Mouse (Mus musculus): ENCODE measurements around the gene Serpina3b. TPM values are rescaled to one million over a fixed set of nuclear protein-coding genes. Genes with fewer than 3 reads are reported as not detected.

Gene Serpina3b
- polyA plus RNA-seq, 1 experiment from 2014 or later = not detected

DNA sequence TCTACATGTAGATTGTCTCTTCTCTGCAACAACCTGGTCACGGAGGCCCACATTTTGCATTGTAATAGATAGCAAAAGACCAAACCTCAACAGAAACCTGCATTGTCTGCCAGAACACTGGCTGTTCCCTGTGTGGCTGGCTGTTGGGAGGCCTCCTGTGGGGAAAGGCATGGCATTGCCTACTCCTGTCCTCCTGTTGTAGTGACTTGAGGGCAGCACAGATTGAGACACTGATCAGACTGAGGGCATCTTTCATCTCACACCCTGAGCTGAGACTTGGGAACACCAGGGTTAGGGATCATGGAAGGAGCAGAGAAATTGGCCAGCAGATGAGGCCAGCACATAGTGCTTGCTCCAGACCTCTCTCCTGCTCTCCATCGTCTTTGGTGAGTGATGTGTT is 10.4 kb downstream of the Serpina3b start:
- H3K27ac ChIP-seq = no peak overlapping the region
- ATAC-seq = no peak
- no peaks in the 10 kb centered on the region for H3K36me3 ChIP-seq
- H3K9ac ChIP-seq (replicated peaks) = no peak overlapping the region
- 80% methylated on average over 2 of the region's 2 CpGs for WGBS
- no peak overlapping the region for H3K4me2 ChIP-seq (replicated peaks)
- H3K27me3 ChIP-seq = no peaks in the 10 kb centered on the region
- H3K4me1 ChIP-seq (replicated peaks) = no peaks in the 10 kb centered on the region
- H3K4me3 ChIP-seq (replicated peaks) = no peak overlapping the region
- no peaks in the 10 kb centered on the region for H3K9me3 ChIP-seq

DNA sequence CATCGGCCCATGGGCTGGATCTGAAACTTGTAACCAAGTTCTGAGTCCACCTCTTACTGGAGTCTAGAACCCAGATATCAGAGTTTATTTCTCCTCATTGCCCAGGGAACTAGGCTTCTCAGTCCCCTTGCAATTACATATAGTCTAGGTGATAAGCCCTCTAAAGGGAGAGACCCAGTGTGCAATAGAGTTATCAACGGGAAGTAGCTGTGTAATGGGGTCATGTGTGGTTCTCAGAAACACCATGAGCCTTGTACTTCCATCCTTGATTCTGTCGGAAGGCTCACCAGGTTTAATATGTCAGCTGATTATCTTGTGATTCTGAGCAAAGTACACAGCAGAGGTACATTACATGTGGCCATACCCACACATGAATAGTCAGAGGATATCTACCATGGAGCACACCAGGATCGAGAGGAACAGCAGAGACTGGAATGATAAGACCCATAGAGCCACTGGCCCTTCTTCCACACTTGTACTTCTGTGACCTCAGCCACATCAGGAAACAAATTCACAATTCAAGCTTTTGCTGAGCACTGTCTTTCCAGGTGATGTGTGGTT is 12.8 kb downstream of the Serpina3b start:
- H3K27me3 ChIP-seq = no peaks in the 10 kb centered on the region
- H3K4me2 ChIP-seq (replicated peaks) = no peak overlapping the region
- H3K4me1 ChIP-seq (replicated peaks) = no peaks in the 10 kb centered on the region
- H3K9me3 ChIP-seq = no peaks in the 10 kb centered on the region
- no peak overlapping the region for H3K27ac ChIP-seq
- H3K4me3 ChIP-seq (replicated peaks) = no peak overlapping the region
- no peak for ATAC-seq
- no peaks in the 10 kb centered on the region for H3K36me3 ChIP-seq
- WGBS = 90% methylated on average over 4 of the region's 4 CpGs
- no peak overlapping the region for H3K9ac ChIP-seq (replicated peaks)

DNA sequence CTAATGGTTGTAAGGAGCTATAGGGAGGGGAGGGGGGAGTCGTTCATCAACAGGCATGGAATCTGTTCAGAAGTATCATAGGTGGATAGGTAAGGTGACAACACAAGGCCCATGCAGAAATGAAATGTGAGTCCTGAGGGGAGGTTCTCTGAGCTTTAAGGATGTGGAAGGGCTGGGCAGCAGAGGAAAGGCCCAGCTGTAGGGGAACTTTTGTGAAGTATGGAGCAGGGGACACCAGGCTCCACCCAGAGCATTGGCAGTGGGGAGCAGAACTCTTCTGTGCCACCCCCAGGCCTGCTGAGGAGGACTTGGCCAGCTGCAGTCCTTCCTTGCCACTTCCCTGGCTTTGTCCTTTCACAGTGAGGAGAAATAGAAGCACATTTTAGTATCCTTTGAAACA is 13.7 kb downstream of the Serpina3b start:
- Histone ChIP-seq H3K27me3 (no peaks in the 10 kb centered on the region), H3K4me3 (replicated peaks) (no peak overlapping the region), H3K27ac (no peak overlapping the region), H3K36me3 (no peaks in the 10 kb centered on the region), H3K9me3 (no peaks in the 10 kb centered on the region), H3K4me1 (replicated peaks) (no peaks in the 10 kb centered on the region), H3K4me2 (replicated peaks) (no peak overlapping the region), H3K9ac (replicated peaks) (no peak overlapping the region)
- 85% methylated on average over 1 of the region's 1 CpGs for WGBS
- no peak for ATAC-seq

DNA sequence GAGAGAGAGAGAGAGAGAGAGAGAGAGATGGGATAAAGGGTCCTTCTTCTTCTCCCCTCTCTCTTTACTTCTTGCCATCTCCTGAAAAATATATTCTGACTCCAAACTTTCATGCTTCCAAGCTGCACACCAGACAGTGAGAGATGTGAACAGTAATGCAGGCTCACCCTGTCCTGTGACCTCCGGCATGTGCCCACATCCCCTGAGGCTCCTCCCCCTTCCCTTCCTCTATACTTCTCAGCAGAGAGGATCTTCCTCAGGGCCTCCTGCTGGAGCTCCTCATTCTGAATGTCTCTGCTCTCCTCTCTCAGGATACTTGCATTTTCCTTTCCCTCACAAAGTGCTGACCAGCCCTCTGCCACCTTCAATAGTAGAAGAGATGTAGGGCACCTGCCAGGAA is 14.6 kb downstream of the Serpina3b start:
- no peak overlapping the region for H3K4me3 ChIP-seq (replicated peaks)
- H3K27ac ChIP-seq = no peak overlapping the region
- no peaks in the 10 kb centered on the region for H3K36me3 ChIP-seq
- 81% methylated on average over 1 of the region's 1 CpGs for WGBS
- H3K9ac ChIP-seq (replicated peaks) = no peak overlapping the region
- H3K27me3 ChIP-seq = no peaks in the 10 kb centered on the region
- ATAC-seq = no peak
- H3K4me2 ChIP-seq (replicated peaks) = no peak overlapping the region
- no peaks in the 10 kb centered on the region for H3K9me3 ChIP-seq
- no peaks in the 10 kb centered on the region for H3K4me1 ChIP-seq (replicated peaks)

DNA sequence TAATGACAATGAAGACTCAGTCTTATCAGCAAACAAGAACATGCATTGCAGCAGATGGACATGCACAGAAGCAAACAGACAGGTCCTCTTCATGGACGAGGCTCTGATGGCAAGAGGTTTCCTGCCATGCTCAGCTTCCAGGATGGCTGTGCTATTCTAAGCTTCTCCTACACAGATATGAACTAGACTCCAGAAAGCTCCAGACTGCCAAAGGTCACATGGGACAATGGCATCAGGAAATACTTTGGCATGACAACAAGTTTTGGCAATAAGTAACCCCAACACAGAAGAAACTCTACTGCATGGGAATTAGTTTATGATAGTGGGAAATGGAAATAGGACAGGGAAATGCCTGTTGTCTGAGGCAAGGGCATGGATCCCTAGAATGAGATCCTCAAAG is 15.5 kb downstream of the Serpina3b start:
- Histone ChIP-seq H3K9me3 (no peaks in the 10 kb centered on the region), H3K4me1 (replicated peaks) (no peaks in the 10 kb centered on the region), H3K36me3 (no peaks in the 10 kb centered on the region), H3K4me2 (replicated peaks) (no peak overlapping the region), H3K27me3 (no peaks in the 10 kb centered on the region), H3K27ac (no peak overlapping the region), H3K4me3 (replicated peaks) (no peak overlapping the region), H3K9ac (replicated peaks) (no peak overlapping the region)
- 83% methylated on average over 1 of the region's 1 CpGs for WGBS
- ATAC-seq = no peak

DNA sequence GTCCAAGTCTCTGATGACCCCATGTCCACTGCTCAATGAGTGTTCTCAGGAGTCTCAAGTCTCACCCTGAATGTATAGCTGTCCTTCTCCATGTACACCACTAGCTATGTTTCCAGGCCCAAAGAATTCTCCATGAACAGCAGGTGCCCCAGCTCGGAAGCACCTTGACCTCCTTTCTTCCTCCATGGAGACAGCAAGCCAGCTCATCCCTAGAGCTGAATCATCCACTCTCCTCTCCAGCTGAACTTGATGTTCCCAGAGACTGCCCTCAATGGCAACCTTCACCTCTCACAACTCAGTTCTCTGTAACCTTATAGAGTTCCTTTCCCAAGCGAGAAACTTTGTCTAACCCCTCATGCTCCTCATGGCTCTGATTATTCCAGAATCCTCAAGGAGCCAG is 17.8 kb downstream of the Serpina3b start:
- H3K4me3 ChIP-seq (replicated peaks) = no peak overlapping the region
- no peak overlapping the region for H3K4me2 ChIP-seq (replicated peaks)
- ATAC-seq = no peak
- WGBS = 87% methylated on average over 2 of the region's 2 CpGs
- H3K27ac ChIP-seq = no peak overlapping the region
- H3K36me3 ChIP-seq = no peaks in the 10 kb centered on the region
- H3K9ac ChIP-seq (replicated peaks) = no peak overlapping the region
- H3K27me3 ChIP-seq = no peaks in the 10 kb centered on the region
- no peaks in the 10 kb centered on the region for H3K9me3 ChIP-seq
- H3K4me1 ChIP-seq (replicated peaks) = no peaks in the 10 kb centered on the region

DNA sequence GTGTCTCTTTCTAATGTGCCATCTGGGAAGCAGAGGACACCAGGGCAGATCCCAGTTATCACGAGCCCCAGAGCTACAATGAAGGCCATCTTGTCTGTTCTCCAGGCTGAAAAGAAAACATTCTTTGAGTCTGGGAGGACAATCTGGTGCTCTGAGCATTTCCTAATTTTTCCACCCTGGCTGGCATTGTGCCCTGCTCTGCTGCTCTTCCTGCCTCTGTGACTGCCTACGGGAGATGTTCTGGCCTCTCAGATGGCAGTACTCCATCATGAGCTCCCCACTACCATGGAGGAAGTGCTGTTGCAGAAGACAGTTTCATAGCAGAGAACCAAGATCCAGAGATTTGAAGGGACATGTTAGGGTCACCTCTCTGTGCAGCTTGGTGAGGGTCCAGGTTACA is 24.2 kb downstream of the Serpina3b start:
- no peaks in the 10 kb centered on the region for H3K36me3 ChIP-seq
- no peak overlapping the region for H3K4me3 ChIP-seq (replicated peaks)
- no peaks in the 10 kb centered on the region for H3K4me1 ChIP-seq (replicated peaks)
- no peak overlapping the region for H3K9ac ChIP-seq (replicated peaks)
- ATAC-seq = no peak
- WGBS = 84% methylated on average over 2 of the region's 2 CpGs
- no peak overlapping the region for H3K4me2 ChIP-seq (replicated peaks)
- H3K9me3 ChIP-seq = no peaks in the 10 kb centered on the region
- H3K27me3 ChIP-seq = no peaks in the 10 kb centered on the region
- no peak overlapping the region for H3K27ac ChIP-seq

DNA sequence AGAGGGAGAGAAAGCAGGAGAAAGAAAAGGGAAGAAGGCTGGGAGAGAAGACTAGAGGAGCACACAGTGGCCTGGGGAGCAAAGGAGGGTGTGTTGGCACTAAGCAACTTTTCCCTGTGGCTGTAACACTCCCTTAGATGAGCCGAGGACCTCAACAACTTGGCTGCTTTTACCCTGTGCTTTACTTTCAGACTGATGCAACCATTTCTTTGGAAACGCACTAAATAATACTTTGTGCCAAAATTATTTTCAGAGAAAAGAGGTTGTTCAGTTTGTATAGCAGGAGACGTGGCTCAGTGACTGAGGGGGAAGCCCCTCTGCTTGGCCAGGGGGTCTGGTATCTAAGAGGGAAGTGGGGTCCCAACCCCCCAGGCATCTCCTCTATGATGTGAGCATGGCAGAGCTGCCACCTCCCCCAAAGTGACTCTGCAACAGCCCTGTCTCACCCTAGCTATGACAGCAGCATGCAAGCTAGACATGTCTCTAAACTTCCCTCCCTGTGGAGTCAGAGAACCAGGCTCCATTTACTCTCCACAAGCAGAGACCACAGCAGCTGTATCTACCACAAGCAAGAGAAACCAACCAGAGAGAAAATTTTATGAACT is 25.3 kb downstream of the Serpina3b start:
- Histone ChIP-seq H3K36me3 (no peaks in the 10 kb centered on the region), H3K4me1 (replicated peaks) (no peaks in the 10 kb centered on the region), H3K27me3 (no peaks in the 10 kb centered on the region), H3K27ac (no peak overlapping the region), H3K9ac (replicated peaks) (no peak overlapping the region), H3K4me3 (replicated peaks) (no peak overlapping the region), H3K4me2 (replicated peaks) (no peak overlapping the region), H3K9me3 (no peaks in the 10 kb centered on the region)
- no peak for ATAC-seq
- 82% methylated on average over 3 of the region's 3 CpGs for WGBS

DNA sequence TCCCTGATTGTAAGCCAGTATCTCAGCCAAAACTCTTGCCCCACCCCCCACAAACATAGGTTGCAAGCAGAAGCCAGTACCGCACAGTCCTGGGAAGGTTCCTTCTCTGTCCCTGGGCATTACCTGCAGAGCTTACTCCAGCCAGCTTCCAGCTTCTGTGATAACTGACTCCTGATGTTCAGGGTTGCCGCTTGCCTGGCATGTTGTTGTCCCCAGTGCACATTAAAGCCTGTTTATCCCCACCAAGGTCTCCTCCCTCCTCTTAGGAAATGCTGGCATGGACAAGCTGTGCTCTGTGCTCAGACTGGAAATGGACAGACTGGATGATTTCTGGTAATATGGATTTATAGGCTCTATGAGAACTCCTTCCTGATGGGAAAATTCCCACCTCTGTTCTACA is 25.9 kb downstream of the Serpina3b start, which contains the start of gene Serpina3c:
Gene Serpina3c, minus strand, starts transcription at position 215 of the 400 bp plus-strand sequence.
- H3K27ac ChIP-seq = no peak within 1 kb of the TSS
- 89% methylated on average over 2 of the region's 2 CpGs for WGBS
- H3K27me3 ChIP-seq = no peaks in the 10 kb centered on the region
- ATAC-seq = no peak
- H3K4me2 ChIP-seq (replicated peaks) = no peak within 1 kb of the TSS
- H3K36me3 ChIP-seq = no peaks in the 10 kb centered on the region
- H3K9me3 ChIP-seq = no peaks in the 10 kb centered on the region
- H3K4me1 ChIP-seq (replicated peaks) = no peaks in the 10 kb centered on the region
- no peak within 1 kb of the TSS for H3K9ac ChIP-seq (replicated peaks)
- no peak within 1 kb of the TSS for H3K4me3 ChIP-seq (replicated peaks)

DNA sequence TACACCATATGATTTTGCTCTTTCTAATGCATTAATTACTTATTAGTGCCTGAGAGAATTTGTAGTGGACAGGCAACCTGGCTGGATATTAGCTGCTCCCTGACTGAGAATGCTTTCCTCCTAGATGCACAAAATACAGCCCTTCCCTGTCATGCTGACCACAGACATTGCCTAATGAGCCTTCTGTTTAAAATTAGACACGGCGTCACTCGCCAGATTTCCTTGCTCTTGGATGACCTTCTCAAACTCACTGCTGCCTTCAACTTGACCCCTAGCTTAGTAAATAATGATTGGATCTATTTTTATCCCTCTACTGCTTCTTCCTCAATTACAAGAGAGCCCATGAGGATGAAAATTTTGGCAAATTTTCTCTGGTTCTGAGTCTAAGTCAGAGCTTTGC is 47.0 kb downstream of the Serpina3b start:
- Histone ChIP-seq H3K36me3 (no peaks in the 10 kb centered on the region), H3K4me3 (replicated peaks) (no peak overlapping the region), H3K9me3 (no peaks in the 10 kb centered on the region), H3K9ac (replicated peaks) (no peak overlapping the region), H3K27ac (no peak overlapping the region), H3K4me1 (replicated peaks) (no peaks in the 10 kb centered on the region), H3K27me3 (no peaks in the 10 kb centered on the region), H3K4me2 (replicated peaks) (no peak overlapping the region)
- ATAC-seq = no peak
- 85% methylated on average over 3 of the region's 3 CpGs for WGBS

DNA sequence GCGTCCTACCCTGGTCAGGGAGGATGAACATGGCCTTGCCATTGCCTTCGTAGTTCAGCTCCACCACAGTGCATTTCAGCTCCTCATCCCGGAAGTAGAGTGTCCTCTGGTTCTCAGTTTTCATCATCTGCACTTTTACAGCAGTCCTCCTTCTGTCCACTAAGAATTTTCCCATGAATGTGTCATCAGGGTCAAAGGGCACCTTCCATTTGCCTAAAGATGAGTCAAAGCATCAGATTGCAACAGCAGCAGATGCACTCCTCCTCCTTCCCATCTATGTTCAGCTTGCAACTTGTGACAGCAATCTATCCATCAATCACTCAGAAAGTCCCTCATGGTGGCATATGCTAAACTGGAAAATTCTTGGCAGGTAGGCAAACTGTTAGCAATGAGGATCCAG is 47.8 kb downstream of the Serpina3b start:
- Histone ChIP-seq H3K27me3 (no peaks in the 10 kb centered on the region), H3K4me3 (replicated peaks) (no peak overlapping the region), H3K9me3 (no peaks in the 10 kb centered on the region), H3K27ac (no peak overlapping the region), H3K36me3 (no peaks in the 10 kb centered on the region), H3K4me1 (replicated peaks) (no peaks in the 10 kb centered on the region), H3K9ac (replicated peaks) (no peak overlapping the region), H3K4me2 (replicated peaks) (no peak overlapping the region)
- no peak for ATAC-seq
- 86% methylated on average over 3 of the region's 3 CpGs for WGBS

DNA sequence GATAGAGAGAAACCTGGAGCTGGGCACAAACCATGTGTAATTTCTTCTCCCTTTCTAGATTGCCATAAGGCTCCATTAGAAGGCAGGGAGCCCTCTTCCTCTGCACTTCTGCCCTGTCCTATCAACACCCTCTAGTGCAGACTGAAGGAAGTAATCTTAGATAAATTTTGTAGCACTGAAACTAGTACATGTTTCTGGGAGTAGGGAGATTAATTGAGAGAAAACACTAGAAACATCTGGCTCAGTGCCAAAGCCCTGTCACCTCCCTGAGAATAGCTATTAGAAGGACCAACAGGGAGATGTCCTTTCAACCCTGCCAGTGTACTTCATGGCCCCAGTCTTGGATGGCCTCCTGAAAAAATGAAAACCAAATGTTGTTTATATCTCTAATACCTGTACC is 50.8 kb downstream of the Serpina3b start:
- no peaks in the 10 kb centered on the region for H3K36me3 ChIP-seq
- no peaks in the 10 kb centered on the region for H3K4me1 ChIP-seq (replicated peaks)
- H3K9me3 ChIP-seq = no peaks in the 10 kb centered on the region
- no peak overlapping the region for H3K4me3 ChIP-seq (replicated peaks)
- no peak for ATAC-seq
- no peaks in the 10 kb centered on the region for H3K27me3 ChIP-seq
- no peak overlapping the region for H3K4me2 ChIP-seq (replicated peaks)
- no peak overlapping the region for H3K9ac ChIP-seq (replicated peaks)
- no peak overlapping the region for H3K27ac ChIP-seq

DNA sequence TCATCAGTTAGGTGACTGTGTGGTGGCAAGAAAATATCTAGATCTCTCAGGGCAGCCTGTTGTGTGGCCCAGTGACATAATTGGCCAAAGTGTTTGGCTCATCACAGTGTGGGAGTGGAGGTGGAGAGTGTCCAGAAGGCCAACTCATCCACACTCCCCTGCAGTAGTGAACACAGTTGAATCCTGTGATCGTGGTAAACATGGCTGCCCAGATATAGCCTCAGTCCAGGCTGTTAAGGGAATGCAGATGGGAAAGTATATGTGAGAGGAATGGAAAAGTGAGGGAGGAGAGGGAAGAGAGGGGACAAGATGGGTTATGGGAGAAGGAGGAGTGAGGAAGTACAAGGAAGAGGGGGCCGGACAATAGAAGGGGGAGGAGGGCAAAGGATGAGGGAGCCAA is 51.2 kb downstream of the Serpina3b start:
- no peak overlapping the region for H3K4me2 ChIP-seq (replicated peaks)
- ATAC-seq = no peak
- whole genome bisulfite sequencing = 90% methylated on average over 2 of the region's 2 CpGs
- H3K4me3 ChIP-seq (replicated peaks) = no peak overlapping the region
- no peaks in the 10 kb centered on the region for H3K27me3 ChIP-seq
- no peaks in the 10 kb centered on the region for H3K9me3 ChIP-seq
- no peaks in the 10 kb centered on the region for H3K36me3 ChIP-seq
- H3K4me1 ChIP-seq (replicated peaks) = no peaks in the 10 kb centered on the region
- H3K27ac ChIP-seq = no peak overlapping the region
- no peak overlapping the region for H3K9ac ChIP-seq (replicated peaks)

Data from midbrain, embryonic 13.5 days (tissue).